Mouse (Mus musculus): ENCODE data around the gene Ipo11. TPM values are rescaled to one million over a fixed set of nuclear protein-coding genes. Genes with fewer than 3 reads are reported as not detected.
"Not testable (repeated sequence)": the region's sequence is repeated elsewhere in the genome, so short reads cannot be mapped to it uniquely, and the experiment has no call there.

The Ipo11 gene
- total and polyA plus RNA-seq, 3 experiments: 41.2 to 91.5 (median 52.4) TPM

GRCm38 (mm10) chr13:106907273-106907672, 29.5 kb downstream of the Ipo11 start:
- H3K27me3 ChIP-seq (replicated peaks): no peaks in the 10 kb centered on the region
- dilution Hi-C loops (cut with MboI; ENCODE audit: extremely low pct_ligation_motif_present, extremely low pct_unique_long_range_greater_than_20kb, low sequenced_read_pairs) (no loop called here), in situ Hi-C loops (cut with MboI; ENCODE audit: low pct_ligation_motif_present, low pct_unique_long_range_greater_than_20kb, low sequenced_read_pairs) (no loop called here)
- H3K4me3 ChIP-seq (replicated peaks in 1 of 3; ENCODE audit: low read depth in 2 of 3, low read length in 2 of 3, poor library complexity in 1 of 3): no peak overlapping the region
- DNase-seq (ENCODE audit: extremely low read depth): no peak
- no peak overlapping the region for H3K4me2 ChIP-seq (ENCODE audit: insufficient read depth, low read depth, poor library complexity, severe bottlenecking)
- no peaks in the 10 kb centered on the region for H3K4me1 ChIP-seq (ENCODE audit: control insufficient read depth in 1 of 2, insufficient read depth in 2 of 2)
- TF ChIP-seq GABPA (IDR thresholded peaks at IDR 0.05; ENCODE audit: insufficient replicate concordance, low read depth, low read length): no peak
- TF ChIP-seq HCFC1 (IDR thresholded peaks at IDR 0.05; ENCODE audit: low read depth, low read length): no peak
- no peak for TF ChIP-seq CHD1 (IDR thresholded peaks at IDR 0.05; ENCODE audit: low read depth, low read length)
- no peak for TF ChIP-seq JUN (IDR thresholded peaks at IDR 0.05; ENCODE audit: insufficient read depth, low read depth, low read length)
- TF ChIP-seq MAX (IDR thresholded peaks at IDR 0.05; ENCODE audit: low read length): no peak
- no peak for TF ChIP-seq USF1 (IDR thresholded peaks at IDR 0.05; ENCODE audit: low read depth, low read length)
- no peak for TF ChIP-seq SIN3A (IDR thresholded peaks at IDR 0.05; ENCODE audit: low read length)
- TF ChIP-seq BHLHE40 (IDR thresholded peaks at IDR 0.05; ENCODE audit: low read depth, low read length): no peak
- TF ChIP-seq PAX5 (IDR thresholded peaks at IDR 0.05; ENCODE audit: low read length): no peak
- TF ChIP-seq MEF2A (IDR thresholded peaks at IDR 0.05; ENCODE audit: borderline replicate concordance, low read depth, low read length): no peak
- no peak for TF ChIP-seq UBTF (IDR thresholded peaks at IDR 0.05; ENCODE audit: low read depth, low read length)
- TF ChIP-seq ZNF384 (IDR thresholded peaks at IDR 0.05; ENCODE audit: low read depth, low read length): no peak
- TF ChIP-seq E2F4 (IDR thresholded peaks at IDR 0.05; ENCODE audit: insufficient replicate concordance, low read depth, low read length): no peak
- no peak for TF ChIP-seq CHD2 (IDR thresholded peaks at IDR 0.05; ENCODE audit: low read length)
- no peak for TF ChIP-seq MXI1 (IDR thresholded peaks at IDR 0.05; ENCODE audit: low read depth, low read length)
- TF ChIP-seq CTCF (conservative IDR thresholded peaks at IDR 0.05 in 1 of 2, IDR thresholded peaks at IDR 0.05 in 1 of 2; ENCODE audit: low read depth in 2 of 2, low read length in 2 of 2): no peak
- no peak for TF ChIP-seq POLR2A (IDR thresholded peaks at IDR 0.05; ENCODE audit: low read depth, low read length)
- TF ChIP-seq NRF1 (IDR thresholded peaks at IDR 0.05; ENCODE audit: low read depth, low read length): no peak
- TF ChIP-seq POLR2AphosphoS2 (IDR thresholded peaks at IDR 0.05; ENCODE audit: low read depth, low read length): no peak
- no peak for TF ChIP-seq RAD21 (IDR thresholded peaks at IDR 0.05; ENCODE audit: low read depth, low read length)
- no peak overlapping the region for H3K9ac ChIP-seq (ENCODE audit: insufficient read depth, low read depth)
- no peaks in the 10 kb centered on the region for H3K79me2 ChIP-seq (replicated peaks; ENCODE audit: control insufficient read depth, extremely low read depth, insufficient read depth, poor library complexity, severe bottlenecking)
- H3K9me3 ChIP-seq (replicated peaks; ENCODE audit: low read length): no peaks in the 10 kb centered on the region
- H3K36me3 ChIP-seq (replicated peaks in 1 of 2; ENCODE audit: control insufficient read depth in 1 of 2, insufficient read depth in 1 of 2, low read length in 1 of 2): peaks cover 42 to 73% of the 10 kb centered on the region in 2 experiments
- no peak overlapping the region for H3K27ac ChIP-seq (ENCODE audit: insufficient read depth, low read depth)

GRCm38 (mm10) chr13:106905154-106905553, 31.6 kb downstream of the Ipo11 start:
- in situ Hi-C loops (cut with MboI; ENCODE audit: low pct_ligation_motif_present, low pct_unique_long_range_greater_than_20kb, low sequenced_read_pairs); H3K79me2 ChIP-seq (replicated peaks; ENCODE audit: control insufficient read depth, extremely low read depth, insufficient read depth, poor library complexity, severe bottlenecking); H3K9ac ChIP-seq (ENCODE audit: insufficient read depth, low read depth); H3K4me1 ChIP-seq (ENCODE audit: control insufficient read depth in 1 of 2, insufficient read depth in 2 of 2); H3K27me3 ChIP-seq (replicated peaks); H3K27ac ChIP-seq (ENCODE audit: insufficient read depth, low read depth); dilution Hi-C loops (cut with MboI; ENCODE audit: extremely low pct_ligation_motif_present, extremely low pct_unique_long_range_greater_than_20kb, low sequenced_read_pairs); H3K9me3 ChIP-seq (replicated peaks; ENCODE audit: low read length); DNase-seq (ENCODE audit: extremely low read depth); H3K4me2 ChIP-seq (ENCODE audit: insufficient read depth, low read depth, poor library complexity, severe bottlenecking); H3K4me3 ChIP-seq (replicated peaks in 1 of 3; ENCODE audit: low read depth in 2 of 3, low read length in 2 of 3, poor library complexity in 1 of 3): not testable (repeated sequence)
- peaks cover 42 to 73% of the 10 kb centered on the region in 2 experiments for H3K36me3 ChIP-seq (replicated peaks in 1 of 2; ENCODE audit: control insufficient read depth in 1 of 2, insufficient read depth in 1 of 2, low read length in 1 of 2)
